Mouse (Mus musculus) retina, postnatal 1 day (tissue): ENCODE results near the gene Peli2.

ENCODE experiments used
- DNase-seq: peaks from one replicate; pipeline ENCODE4 v3.0.0-alpha.2; 2012

The Peli2 gene

DNA sequence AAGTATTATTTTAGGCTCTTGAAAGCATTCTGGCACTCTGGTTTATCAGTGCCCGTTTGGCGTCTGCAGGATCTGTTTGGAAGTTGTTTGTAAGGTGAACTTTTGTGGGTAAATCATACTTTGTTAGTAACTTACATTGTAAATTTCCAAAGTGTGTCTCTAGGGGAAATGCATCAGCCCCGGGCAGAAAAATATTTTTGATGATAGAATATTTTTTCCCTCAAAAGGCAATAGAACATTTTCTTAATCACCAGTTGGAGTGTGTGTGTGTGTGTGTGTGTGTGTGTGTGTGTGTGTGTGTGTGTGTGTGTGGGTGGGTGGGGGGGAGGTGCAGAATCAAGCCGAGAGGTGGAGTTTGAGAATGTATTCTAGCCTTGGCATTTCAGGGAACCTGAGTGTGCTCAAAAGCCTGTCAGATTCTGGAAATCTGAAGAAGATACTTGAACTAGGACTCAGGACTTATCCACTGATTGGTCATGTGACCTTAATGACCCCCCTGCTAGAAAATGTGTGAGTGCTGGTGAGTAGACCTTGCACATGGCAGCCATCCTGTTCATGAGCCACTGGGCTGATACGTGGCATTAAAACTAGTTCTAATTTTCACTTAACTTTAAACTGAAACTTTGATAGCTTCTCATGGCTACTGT, 33.4 kb downstream of the Peli2 start:
- no peak for DNase-seq

DNA sequence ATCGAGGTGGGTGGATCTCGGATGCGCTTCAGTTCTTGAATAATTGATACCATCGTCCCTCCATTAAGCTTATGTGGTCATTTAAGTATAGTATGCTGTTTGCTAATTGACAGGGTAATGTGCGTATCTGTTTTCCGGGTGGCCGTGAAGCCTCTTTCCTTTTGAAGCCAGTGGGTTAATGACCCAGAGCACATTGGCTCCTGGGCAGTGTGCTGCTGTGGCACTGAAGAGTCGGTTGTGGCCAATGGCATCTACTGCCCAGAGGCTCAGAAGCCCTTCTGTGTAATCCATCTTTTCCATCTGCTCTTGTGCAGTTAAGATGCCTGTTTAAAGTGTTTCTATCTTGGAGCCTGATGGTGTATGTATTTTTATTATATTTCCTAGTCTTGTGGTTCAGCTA, 34.0 kb downstream of the Peli2 start:
- no peak for DNase-seq

DNA sequence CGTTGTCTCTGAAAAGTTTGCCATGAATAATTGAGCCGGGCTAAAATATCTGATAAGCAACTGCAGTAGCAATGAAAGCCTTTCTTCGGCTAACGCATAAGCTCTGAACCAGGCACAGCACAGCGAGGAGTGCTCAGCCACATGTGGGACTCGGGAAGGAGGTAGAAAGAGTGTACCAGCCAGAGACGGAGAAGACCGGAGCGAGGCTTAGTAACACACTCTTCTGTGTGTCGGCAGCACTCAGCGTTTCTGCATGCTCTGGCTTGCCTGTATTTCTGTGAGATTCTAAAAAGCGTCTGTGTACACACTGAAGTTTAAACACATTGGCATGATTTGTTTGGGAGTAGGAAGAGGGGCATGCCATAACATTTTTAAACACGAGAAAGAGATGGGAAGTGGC, 34.5 kb downstream of the Peli2 start:
- DNase-seq, result no peak

DNA sequence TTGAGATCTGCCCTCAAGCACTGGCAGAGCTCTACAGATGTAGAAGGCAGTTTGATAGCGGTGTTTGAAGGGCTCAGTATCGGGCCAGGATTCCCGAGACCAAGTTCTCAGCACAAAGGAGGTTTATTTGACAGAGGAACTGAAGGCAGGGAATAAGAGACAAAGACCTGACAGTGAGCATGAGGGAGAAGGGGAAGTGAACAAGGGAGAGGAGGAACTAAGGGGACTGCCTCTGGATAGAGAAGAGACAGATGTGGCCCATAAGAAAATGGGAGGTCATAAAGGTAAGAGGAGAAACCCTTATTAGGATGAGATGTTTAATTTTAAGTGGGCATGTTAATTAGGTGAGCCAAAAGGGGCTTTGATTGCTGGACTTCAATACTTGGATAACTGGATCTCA, 36.5 kb downstream of the Peli2 start:
- DNase-seq, result no peak

DNA sequence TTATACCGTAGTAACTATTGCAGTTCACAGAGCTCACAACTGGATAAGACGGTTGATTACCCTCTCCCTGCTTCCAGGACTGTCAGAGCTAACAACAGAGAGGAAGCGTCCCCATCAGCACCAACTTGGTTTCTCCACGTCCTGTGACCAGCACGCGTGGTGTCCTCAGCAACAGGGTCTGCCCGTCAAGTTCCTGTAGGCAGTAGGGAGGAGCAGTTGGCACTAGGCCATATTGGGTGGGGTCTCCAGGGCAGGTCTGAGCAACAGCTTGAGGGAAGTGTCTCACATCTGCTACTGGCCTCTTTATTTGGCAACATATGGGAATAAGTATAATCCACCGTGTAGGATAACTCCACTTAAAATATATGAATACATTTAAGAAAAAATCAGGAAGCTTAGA, 37.2 kb downstream of the Peli2 start:
- DNase-seq, result no peak

DNA sequence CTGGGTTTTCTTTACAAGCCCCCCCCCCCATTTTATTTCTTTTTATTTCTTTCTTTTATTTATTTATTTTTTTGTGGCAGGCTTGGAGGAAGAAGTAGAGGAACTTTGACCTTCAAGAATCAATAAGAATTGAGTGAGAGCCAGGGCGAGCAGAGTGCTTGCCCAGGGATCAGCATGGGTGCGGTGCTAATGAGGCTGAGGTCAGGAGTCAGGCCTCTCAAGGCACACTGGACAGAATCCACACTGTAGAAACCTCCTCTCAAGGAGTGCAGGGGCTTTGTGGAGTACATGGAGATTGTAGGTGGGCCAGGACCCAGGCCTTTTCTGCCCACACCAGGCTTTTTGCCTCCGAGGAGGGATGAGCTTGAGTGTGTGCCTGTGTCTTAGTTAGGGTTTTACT, 38.8 kb downstream of the Peli2 start:
- no peak for DNase-seq

DNA sequence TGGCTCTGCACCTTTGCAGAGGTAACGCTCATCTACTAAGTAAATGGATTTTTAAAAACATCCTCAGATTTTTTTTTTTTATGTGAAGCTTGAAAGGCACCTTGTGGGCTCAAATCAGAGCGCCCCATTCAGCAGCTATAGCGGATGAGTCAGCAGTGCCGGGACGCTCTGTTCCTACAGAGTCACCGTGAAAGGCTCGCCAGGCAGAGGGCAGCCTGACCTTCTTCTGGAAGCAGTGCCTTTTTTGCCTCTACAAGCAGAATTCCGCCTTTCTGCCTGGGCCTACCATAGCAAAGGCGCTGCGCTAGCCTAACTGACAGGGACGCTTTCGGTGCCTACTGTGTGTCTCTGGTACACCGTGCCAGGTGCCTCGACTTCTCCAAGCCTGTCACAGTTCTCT, 41.8 kb downstream of the Peli2 start:
- no peak for DNase-seq

DNA sequence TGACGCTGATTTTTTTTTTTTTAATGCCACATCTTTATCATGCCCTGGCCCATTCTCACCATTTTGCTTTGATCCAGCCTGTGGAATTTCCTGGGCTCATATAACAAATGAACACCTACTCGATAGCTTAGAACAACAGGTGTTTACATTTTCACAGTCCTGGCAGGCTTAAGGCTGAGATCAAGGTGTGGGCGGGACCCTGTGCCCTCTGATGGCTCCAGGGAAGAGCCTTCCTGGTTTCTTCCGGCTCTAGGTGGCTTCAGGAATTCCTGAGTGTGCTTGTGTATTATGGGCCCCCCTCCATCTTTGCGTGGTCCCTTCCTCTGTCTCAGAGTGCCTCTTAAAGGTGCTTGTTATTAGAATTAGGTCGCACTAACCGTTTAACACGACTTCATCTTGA, 44.3 kb downstream of the Peli2 start:
- DNase-seq, result no peak

DNA sequence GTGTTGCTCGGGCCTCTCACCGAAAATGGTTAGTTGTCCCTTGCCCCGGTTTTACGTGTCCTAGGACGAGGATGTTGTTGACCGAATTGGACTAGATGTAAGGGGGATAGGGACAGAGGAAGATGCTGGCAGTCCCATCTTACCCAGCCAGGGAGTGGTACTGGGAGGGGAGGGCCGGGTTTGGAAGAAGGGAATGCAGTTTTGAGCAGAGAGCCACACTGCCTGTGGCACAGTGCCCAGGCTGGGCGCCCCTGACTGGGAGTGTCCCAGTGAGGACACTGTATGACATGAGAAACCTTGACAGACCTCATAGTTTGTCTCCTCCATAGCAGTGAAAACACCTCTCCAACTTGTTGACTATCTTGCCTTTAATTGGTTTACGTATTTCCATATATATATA, 45.8 kb downstream of the Peli2 start:
- no peak for DNase-seq

DNA sequence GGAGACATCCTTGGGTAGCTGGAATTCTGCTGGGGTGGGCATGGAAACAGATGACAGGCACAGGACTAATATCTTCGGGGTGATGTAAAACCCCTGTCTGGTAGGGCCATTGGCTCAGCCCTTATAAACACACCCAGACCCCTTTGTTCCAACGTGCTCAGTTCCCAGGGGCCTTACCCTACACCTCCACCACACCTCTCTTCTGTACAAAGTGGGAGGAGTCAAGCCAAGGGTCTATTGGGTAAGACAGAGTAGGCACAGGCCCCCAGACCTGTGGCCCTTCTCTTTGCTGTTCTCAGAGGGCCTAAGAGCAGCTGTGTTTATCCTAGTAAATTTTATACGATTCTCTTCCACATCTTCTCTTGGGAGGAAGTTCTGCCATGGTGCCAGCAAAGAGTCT, 46.4 kb downstream of the Peli2 start:
- no peak for DNase-seq

DNA sequence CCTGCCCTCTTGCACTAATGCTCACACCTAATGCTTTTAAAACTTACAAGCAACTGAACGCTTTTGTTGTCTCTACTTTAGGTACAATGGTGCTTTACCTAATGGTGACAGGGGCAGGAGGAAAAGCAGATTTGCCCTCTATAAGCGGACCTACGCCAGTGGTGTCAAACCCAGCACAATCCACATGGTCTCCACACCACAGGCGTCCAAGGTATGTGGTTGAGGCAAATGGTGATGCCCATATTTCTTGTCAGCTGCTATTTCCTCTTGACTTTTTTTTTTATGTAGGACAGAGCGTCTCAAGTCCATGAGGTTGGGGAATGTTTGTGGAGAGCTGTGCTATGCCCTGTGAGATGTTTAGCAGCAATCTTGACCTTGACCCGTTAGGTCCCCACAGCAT, 47.5 kb downstream of the Peli2 start:
- DNase-seq, result no peak

DNA sequence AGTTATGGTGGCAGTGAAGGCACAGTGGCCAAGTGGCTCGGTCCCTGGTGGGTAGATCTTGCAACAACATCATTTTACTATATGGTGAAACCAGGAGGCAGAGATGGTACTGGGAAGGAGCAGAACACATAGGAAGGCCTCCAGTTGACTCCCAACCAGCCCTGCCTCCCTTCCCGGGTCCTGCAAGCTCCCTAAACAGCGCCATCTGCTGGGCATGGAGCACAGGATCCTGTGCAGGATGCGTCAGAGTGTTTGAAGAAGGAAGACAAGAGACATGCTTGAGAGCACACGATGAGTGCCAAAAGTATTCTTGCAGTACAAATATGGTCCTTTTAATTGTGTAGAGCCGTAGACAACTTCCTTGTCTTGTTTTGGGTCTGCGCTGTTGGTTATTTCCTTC, 49.3 kb downstream of the Peli2 start:
- DNase-seq, result peak; percentile 71

DNA sequence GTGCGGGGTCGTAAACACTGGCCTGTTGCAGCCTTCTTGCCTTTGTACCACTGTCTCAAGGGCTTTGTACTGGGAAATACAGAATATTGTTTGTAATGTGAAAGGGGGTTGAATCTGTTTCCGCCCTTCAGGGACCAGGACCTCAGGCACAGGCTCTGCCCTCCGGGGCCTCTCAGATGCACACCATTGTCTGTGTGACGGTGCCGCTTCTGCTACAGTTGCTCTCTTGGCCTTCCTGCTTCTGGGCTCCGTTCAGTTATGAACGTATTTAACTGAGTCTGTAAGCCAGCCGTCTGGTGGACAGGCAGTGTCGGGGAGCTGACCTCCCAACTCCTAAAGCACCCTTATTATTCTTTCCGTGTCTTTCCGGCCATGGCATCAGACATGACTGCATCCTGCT, 50.6 kb downstream of the Peli2 start:
- no peak for DNase-seq

DNA sequence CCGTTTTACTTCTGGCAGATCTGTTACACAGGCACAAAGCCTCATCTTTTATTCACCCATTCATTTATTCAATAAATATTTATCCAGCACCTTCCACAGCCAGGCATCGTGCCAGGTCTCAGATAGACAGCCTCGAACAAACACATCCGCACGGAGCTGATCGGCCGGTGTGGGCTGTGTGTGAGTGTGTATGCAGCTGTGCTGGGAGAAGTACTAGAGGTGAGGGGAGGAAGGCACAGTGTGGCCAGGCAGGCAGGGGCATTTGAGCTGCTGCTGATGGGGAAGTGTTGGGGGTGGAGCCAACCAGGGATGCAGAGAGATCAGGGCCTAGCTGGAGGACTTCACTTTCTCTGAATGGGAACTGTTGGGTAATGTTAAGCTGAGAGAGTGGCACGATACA, 51.4 kb downstream of the Peli2 start:
- peak; percentile 22 for DNase-seq

DNA sequence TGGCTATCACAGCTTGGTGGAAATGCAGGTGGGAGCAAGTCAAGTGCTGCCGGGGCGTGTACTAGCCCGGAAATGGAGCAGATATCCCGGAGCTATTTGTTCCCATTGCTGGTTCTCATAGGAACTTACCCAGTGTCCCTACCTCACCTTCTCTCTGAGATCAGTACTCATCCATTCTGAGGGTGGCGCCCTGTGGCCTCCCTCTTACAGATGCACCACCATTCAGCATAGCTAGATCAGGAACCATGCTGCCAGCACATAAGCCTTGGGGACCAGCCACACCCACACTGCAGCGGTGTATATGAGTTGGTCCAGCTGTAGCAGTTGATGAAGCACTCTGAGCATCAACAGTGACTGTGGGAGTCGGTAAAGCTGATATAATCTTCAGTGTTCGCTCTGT, 52.3 kb downstream of the Peli2 start:
- no peak for DNase-seq

DNA sequence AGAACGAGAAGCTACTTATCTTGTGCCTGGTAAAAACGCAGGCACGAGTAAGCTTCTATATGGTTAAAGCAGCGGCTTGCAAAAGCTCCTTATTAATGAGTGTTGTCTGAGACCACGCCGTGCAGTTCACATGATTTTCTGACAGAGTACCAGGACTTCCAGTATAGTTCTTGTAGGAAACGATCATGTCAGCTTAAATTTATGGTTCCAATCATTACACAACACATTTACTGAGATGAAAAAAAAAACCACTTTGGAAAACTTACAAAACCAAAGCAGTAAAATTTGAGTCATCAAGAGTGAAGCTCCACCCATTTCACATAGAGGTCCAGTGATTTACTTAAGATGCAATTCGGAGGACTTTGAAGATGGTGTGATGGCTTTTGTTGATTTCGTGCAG, 53.2 kb downstream of the Peli2 start:
- no peak for DNase-seq

DNA sequence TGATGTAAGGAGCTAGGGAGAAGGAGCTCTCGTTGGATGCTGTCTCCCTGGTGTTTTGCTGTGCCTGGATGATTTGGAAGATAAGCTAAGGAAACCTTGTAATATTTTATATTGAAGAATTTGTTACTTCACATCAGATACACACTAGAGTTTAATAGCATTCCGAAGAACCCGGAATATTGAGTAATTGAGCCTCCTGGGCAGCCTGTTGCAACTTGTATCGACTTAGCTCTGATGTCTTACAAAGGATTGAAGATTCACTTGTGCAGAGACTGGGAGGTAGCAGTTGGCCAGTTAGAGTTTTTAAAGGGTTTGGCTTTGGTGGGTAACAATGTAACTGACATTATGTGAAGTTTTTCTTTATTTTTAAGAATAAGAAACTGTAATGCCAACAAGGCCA, 53.7 kb downstream of the Peli2 start:
- no peak for DNase-seq

DNA sequence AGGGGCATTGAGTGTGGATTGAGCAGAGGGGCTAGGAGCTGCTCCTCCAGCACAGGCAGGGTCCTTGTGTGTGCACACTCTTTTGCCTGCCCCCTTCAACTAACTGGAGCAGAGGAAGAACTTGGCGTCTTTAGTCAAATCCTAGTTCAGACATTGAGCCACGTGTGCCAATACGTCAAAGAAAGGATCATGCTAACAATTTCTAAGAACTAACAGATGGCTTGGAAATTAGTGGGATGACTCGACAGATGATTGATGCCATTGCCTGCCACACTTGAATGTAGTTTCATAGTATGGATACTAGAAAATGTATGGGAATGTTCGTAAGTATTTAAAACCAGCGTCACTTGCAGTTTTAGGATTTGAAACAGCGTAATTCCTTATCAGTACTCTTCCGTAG, 54.5 kb downstream of the Peli2 start:
- DNase-seq, result no peak

DNA sequence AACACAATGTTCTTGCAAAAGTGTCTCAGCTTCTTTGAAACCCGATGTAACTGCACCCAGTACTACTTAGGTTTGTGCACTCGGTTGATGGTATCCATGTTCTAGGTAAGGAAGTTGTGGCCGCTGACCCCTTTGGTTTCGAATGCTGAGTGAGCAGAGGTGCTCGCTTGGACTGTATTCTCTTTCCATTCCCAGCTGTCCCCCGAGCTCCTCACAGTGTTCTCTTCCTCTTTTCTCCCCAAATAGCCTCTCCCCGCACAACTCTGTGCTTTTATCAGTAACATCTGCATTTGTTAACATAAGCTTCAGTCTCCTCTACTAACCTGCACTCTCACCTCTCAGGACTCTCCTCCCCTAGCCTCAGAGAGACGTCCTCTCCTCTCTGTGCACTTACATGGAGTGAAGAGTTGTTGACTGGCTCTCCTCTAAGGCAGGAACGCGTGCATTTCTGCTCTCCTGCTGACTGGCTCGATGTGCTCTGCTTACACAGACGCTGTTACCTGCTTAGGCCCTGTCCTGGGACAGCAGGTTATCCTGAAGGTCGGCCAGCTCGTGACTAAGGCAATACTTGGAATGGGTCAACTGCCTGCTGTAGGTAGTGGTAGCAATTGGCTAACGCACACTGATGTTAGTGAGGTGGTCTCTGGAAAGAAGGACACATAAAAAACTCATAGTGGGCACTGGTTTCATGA, 57.8 kb downstream of the Peli2 start:
- no peak for DNase-seq

DNA sequence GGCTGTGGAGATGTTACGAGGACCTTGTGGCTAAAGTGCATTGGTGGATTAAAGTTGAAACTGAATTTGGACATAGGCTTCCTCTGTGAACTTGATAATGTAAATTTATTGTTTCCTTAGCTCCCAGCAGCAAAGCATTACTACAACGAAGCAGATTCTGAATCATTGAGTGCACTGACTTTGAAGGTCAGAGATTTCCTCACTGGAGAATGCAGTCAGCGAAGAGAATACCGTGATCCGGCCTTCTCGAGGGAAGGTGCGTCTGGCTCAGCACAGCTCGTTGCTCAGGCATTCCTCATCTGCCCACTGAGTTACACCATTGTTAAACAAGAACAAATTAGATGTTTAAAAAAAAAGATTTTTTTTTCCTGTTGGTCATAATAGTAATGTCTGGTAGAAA, 58.4 kb downstream of the Peli2 start:
- DNase-seq, result no peak

DNA sequence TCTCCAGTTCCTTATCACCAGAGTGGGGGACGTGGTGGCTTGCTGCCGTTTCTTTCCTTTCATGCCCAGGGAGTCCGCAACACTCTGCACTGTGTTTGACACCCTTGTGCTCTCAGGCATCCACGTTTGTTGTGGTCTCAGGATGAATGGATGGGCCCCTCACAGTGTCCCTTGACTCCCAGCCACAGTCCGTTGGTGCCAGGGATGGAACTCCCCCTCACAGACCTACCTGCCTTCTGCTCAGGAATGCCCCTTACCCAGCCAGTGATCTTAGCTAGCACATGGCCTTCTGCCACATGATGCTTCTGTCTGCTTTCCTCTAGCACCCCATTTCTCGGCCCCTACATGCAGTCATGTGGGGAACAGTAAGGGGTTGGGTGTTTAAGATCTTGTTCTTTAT, 65.7 kb downstream of the Peli2 start:
- no peak for DNase-seq

DNA sequence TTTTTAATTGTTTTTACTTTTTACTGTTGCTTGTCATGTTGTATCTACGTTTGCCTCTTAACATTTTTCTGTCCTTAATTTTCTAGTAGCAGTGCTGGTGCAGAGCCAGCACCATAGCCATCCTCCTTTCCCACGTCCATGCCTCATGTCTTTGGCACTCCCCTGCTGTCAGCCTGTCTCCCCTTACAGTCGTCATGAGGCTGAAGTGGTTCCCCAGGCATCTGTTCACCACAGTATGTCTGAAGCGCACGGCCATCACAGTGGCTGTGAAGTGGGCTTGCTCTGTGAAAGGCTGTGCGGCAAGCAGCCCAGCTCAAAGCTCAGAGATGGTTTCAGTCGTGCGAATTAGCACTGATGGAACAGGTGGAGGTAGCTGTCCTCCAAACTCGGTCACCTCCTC, 66.5 kb downstream of the Peli2 start:
- no peak for DNase-seq

DNA sequence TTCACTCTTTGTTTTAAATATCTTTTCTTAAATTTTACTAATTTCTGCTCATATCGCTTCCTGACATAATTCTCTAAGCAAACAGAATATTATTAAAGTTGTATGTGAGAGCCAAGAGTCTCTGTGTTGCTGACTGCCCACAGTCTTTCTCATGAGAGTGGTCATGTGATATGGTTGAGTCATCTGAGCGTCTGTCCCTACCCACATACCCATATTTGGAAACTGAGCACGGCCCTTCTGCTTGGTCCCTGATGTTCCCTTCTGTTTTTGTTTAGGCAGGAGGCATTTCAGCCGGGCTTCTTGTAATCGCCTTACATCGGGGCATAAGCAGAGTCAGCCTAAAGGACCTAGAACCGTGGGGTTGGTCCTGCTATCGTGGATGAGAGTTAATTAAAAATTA, 68.7 kb downstream of the Peli2 start:
- DNase-seq, result no peak

DNA sequence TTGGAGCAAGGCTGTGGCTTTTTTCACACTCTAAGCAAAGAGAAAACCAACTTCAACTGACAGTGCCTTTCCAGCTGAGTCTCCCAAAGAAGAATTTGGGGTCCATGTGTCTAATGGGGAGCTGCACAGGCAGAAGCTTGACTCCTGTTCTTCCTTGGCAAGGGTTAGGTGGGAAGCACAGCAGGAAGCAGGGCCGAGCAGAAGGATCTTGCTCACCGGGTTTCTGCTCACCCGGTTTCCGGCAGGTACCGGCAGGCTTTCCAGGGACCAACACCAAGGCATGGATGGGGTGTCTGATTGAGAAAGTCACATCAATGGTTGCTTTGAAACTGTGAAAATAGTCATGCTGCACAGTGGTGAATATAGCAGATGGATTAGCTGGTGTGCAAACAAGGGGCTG, 70.3 kb downstream of the Peli2 start:
- DNase-seq, result no peak

DNA sequence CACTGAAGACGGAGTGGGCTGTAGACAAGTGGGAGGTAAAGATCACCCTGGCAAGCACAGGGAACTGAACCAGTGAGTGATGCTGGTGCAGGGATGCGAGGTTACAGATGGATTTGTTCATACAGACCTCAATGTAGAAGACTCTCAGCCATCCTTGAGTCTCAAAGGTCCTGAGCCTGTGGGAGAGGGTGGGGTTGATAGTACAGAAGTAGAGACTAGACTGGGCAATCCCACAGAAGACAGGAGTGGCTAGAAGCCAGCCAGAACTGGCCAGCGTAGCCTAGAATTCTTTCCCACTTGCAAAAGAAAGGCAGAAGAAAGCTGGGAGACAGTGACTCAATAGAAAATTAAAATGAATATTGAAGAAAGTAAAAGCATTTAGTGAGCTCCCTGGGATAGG, 71.3 kb downstream of the Peli2 start:
- DNase-seq, result no peak
